Mouse (Mus musculus) cerebellum, adult 9-11 months (tissue): ENCODE measurements at regions not wholly inside any gene's neighbourhood (a gene's known extent, or its start where the extent isn't known, plus 50 kb on each side); places are given as distances from the start of the nearest gene placed in this dataset.

Source experiments
- DNase-seq: peaks from one replicate; pipeline ENCODE4 v3.0.0; 2022

GRCm38 (mm10) chr13:78348830-78349229 lies 149.3 kb upstream of the Nr2f1 start:
- DNase-seq, result no peak

GRCm38 (mm10) chr13:78324443-78325206 lies 125.1 kb upstream of the Nr2f1 start:
- DNase-seq, result no peak

- DNase-seq, result no peak
Measured at GRCm38 (mm10) chr13:78323183-78323582, 123.6 kb upstream of the Nr2f1 start.

- no peak for DNase-seq
Measured at GRCm38 (mm10) chr13:78318434-78318833, 118.9 kb upstream of the Nr2f1 start.

- no peak for DNase-seq
Measured at GRCm38 (mm10) chr13:78310837-78311236, 111.3 kb upstream of the Nr2f1 start.
